Mouse (Mus musculus) heart, embryonic 12.5 days (tissue): ENCODE measurements at regions not wholly inside any gene's neighbourhood (a gene's known extent, or its start where the extent isn't known, plus 50 kb on each side); places are given as distances from the start of the nearest gene placed in this dataset.
A peak's percentile ranks its signal among the peaks of the same experiment; 100 is the strongest.

Source experiments
- ATAC-seq: fragments of 200-750 bp; cut with Nextera tagmentation; 2 replicates; pipeline ENCODE4 v1.8.0; 2017; ENCODE audit warnings: moderate TSS enrichment, moderate library complexity; ENCODE audit not compliant: insufficient number of reproducible peaks, low FRiP score
- H3K27ac ChIP-seq: fragments of 300-500 bp; sonication (generic); 2 replicates; pipeline ENCODE4 v1.5.1; 2016; ENCODE audit warnings: mild to moderate bottlenecking, moderate library complexity; ENCODE audit not compliant: poor library complexity, severe bottlenecking
- H3K27me3 ChIP-seq: fragments of 300-500 bp; sonication (generic); replicated peaks from 2 replicates; pipeline ENCODE4 v1.6.1; 2016; ENCODE audit warnings: mild to moderate bottlenecking, moderate library complexity
- H3K36me3 ChIP-seq: fragments of 300-500 bp; sonication (generic); 2 replicates; pipeline ENCODE4 v1.6.1; 2016; ENCODE audit warnings: mild to moderate bottlenecking, moderate library complexity
- H3K4me1 ChIP-seq: fragments of 300-500 bp; sonication (generic); replicated peaks from 2 replicates; pipeline ENCODE4 v1.6.1; 2016; ENCODE audit warnings: mild to moderate bottlenecking
- H3K4me2 ChIP-seq: fragments of 300-500 bp; sonication (generic); 2 replicates; pipeline ENCODE4 v1.6.1; 2016; ENCODE audit warnings: mild to moderate bottlenecking, moderate library complexity
- H3K4me3 ChIP-seq: fragments of 300-500 bp; sonication (generic); 2 replicates; pipeline ENCODE4 v1.5.1; 2016; ENCODE audit warnings: mild to moderate bottlenecking
- H3K9ac ChIP-seq: fragments of 300-500 bp; sonication (generic); 2 replicates; pipeline ENCODE4 v1.6.1; 2016; ENCODE audit warnings: mild to moderate bottlenecking, moderate library complexity
- H3K9me3 ChIP-seq: fragments of 300-500 bp; sonication (generic); replicated peaks from 2 replicates; pipeline ENCODE4 v1.6.1; 2016; ENCODE audit warnings: mild to moderate bottlenecking, moderate library complexity
- WGBS: fragments of 180-500 bp; shearing (Covaris S2); methylation state at CpG from one replicate; pipeline ENCODE4 v1.1.7; 2016; 5-methylcytosine and 5-hydroxymethylcytosine counted together

- no peak overlapping the region for H3K4me3 ChIP-seq
- peaks cover 4% of the 10 kb centered on the region for H3K9me3 ChIP-seq
- H3K9ac ChIP-seq: no peak overlapping the region
- no peak; the same call in 1 of the 2 replicates for ATAC-seq
- H3K4me2 ChIP-seq: no peak overlapping the region
- peak overlapping the region; percentile 4; the same call in 1 of the 2 replicates for H3K27ac ChIP-seq
- peaks cover 33% of the 10 kb centered on the region for H3K4me1 ChIP-seq
- H3K27me3 ChIP-seq: no peaks in the 10 kb centered on the region
- WGBS: 41% methylated on average over 4 of the region's 4 CpGs
- H3K36me3 ChIP-seq: no peaks in the 10 kb centered on the region
Measured at GRCm38 (mm10) chr13:93992961-93993360, 64.6 kb upstream of the Lhfpl2 start.

- 88% methylated on average over 3 of the region's 3 CpGs for WGBS
Measured at GRCm38 (mm10) chr13:93995423-93995822, 62.2 kb upstream of the Lhfpl2 start.

GRCm38 (mm10) chr13:93996535-93997382, 60.8 kb upstream of the Lhfpl2 start:
- H3K4me3 ChIP-seq: no peak overlapping the region
- H3K9me3 ChIP-seq: peaks cover under 1% of the 10 kb centered on the region
- H3K4me2 ChIP-seq: no peak overlapping the region
- H3K27ac ChIP-seq: no peak overlapping the region
- H3K4me1 ChIP-seq: peaks cover 19% of the 10 kb centered on the region
- no peaks in the 10 kb centered on the region for H3K36me3 ChIP-seq
- WGBS: 65% methylated on average over 10 of the region's 10 CpGs
- ATAC-seq: no peak
- H3K27me3 ChIP-seq: no peaks in the 10 kb centered on the region
- H3K9ac ChIP-seq: no peak overlapping the region

More at GRCm38 (mm10) chr13:93995423-93995822, 62.2 kb upstream of the Lhfpl2 start:
- no peak overlapping the region for H3K4me2 ChIP-seq
- H3K9me3 ChIP-seq: peaks cover 4% of the 10 kb centered on the region
- H3K27ac ChIP-seq: no peak overlapping the region
- no peaks in the 10 kb centered on the region for H3K36me3 ChIP-seq
- no peaks in the 10 kb centered on the region for H3K27me3 ChIP-seq
- ATAC-seq: no peak
- H3K9ac ChIP-seq: no peak overlapping the region
- H3K4me1 ChIP-seq: peaks cover 24% of the 10 kb centered on the region
- H3K4me3 ChIP-seq: no peak overlapping the region

GRCm38 (mm10) chr13:93997981-93998380, 59.6 kb upstream of the Lhfpl2 start:
- H3K9me3 ChIP-seq: no peaks in the 10 kb centered on the region

DNA sequence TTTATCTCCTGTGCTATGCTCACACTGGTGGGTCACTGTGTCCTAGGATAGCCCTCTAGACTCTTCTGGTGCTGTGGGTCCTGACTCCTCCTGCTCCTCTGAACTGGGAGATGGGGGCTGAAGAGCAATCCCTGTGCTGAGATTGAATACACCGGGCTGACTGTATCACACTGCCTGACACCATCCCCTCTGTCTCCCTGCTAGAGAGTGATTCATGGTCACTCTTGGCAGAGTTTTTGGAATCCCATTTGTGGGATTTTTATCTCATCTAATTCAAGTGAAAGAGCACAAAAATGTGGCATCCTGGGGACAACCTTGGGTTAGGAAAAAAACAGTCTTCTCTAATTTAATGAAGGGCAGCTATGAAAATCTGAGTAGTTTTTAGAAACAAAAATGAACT, 59.2 kb upstream of the Lhfpl2 start:
- no peaks in the 10 kb centered on the region for H3K36me3 ChIP-seq
- no peak for ATAC-seq
- H3K9ac ChIP-seq: no peak overlapping the region
- 80% methylated on average over 1 of the region's 1 CpGs for whole genome bisulfite sequencing
- no peak overlapping the region for H3K4me2 ChIP-seq
- H3K4me1 ChIP-seq: peaks cover 8% of the 10 kb centered on the region
- no peaks in the 10 kb centered on the region for H3K9me3 ChIP-seq
- no peak overlapping the region for H3K27ac ChIP-seq
- H3K27me3 ChIP-seq: no peaks in the 10 kb centered on the region
- no peak overlapping the region for H3K4me3 ChIP-seq

More at GRCm38 (mm10) chr13:93997981-93998380, 59.6 kb upstream of the Lhfpl2 start:
- Histone ChIP-seq H3K36me3 (no peaks in the 10 kb centered on the region), H3K27me3 (no peaks in the 10 kb centered on the region), H3K27ac (no peak overlapping the region), H3K4me2 (no peak overlapping the region), H3K4me3 (no peak overlapping the region), H3K9ac (no peak overlapping the region), H3K4me1 (peaks cover 12% of the 10 kb centered on the region)
- 74% methylated on average over 6 of the region's 6 CpGs for WGBS
- ATAC-seq: no peak

GRCm38 (mm10) chr13:94003816-94004215, 53.8 kb upstream of the Lhfpl2 start:
- peaks cover 7% of the 10 kb centered on the region for H3K4me1 ChIP-seq
- H3K4me2 ChIP-seq: no peak overlapping the region
- H3K36me3 ChIP-seq: no peaks in the 10 kb centered on the region
- no peak overlapping the region for H3K9ac ChIP-seq
- no peak for ATAC-seq
- 72% methylated on average over 5 of the region's 5 CpGs for WGBS
- H3K27me3 ChIP-seq: no peaks in the 10 kb centered on the region
- H3K9me3 ChIP-seq: no peaks in the 10 kb centered on the region
- no peak overlapping the region for H3K27ac ChIP-seq
- no peak overlapping the region for H3K4me3 ChIP-seq

- Histone ChIP-seq H3K4me1 (peaks cover 2% of the 10 kb centered on the region), H3K27ac (no peak overlapping the region), H3K36me3 (no peaks in the 10 kb centered on the region), H3K27me3 (no peaks in the 10 kb centered on the region), H3K9me3 (no peaks in the 10 kb centered on the region), H3K9ac (no peak overlapping the region), H3K4me2 (no peak overlapping the region), H3K4me3 (no peak overlapping the region)
- 77% methylated on average over 3 of the region's 3 CpGs for WGBS
- ATAC-seq: no peak
Measured at GRCm38 (mm10) chr13:94004417-94004816, 53.2 kb upstream of the Lhfpl2 start.

DNA sequence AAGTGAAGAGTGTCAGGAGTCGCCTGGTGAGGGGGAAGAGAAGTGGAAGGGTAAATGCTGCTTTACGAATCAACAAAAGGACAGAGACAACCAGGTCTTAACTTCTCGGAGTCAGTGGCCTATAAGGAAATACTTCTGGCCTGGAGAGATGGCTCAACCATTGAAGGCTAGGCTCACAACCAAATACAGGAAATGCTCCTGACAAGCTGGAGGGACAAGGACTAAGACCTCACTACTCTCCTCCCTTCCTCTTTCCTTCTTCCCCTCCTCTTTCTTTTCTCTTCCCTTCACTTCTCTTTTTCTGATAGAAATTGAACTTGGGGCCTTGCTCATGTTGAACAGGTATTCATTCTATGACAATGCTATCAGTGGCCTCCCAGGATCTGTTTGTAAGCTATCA, 51.7 kb upstream of the Lhfpl2 start:
- H3K27me3 ChIP-seq: no peaks in the 10 kb centered on the region
- H3K27ac ChIP-seq: no peak overlapping the region
- no peak overlapping the region for H3K4me2 ChIP-seq
- ATAC-seq: no peak
- no peak overlapping the region for H3K9ac ChIP-seq
- WGBS: 57% methylated on average over 3 of the region's 3 CpGs
- H3K9me3 ChIP-seq: no peaks in the 10 kb centered on the region
- no peaks in the 10 kb centered on the region for H3K36me3 ChIP-seq
- H3K4me1 ChIP-seq: no peaks in the 10 kb centered on the region
- no peak overlapping the region for H3K4me3 ChIP-seq
